Mouse (Mus musculus) lung, embryonic 14.5 days (tissue): ENCODE results near the gene Tmem239. TPM values are rescaled to one million over a fixed set of nuclear protein-coding genes. Genes with fewer than 3 reads are reported as not detected.

Experiments used
- ATAC-seq: fragments of 200-750 bp; cut with Nextera tagmentation; 2 replicates; pipeline ENCODE4 v1.8.0; 2017; ENCODE audit warnings: mild to moderate bottlenecking, moderate TSS enrichment, moderate library complexity; ENCODE audit not compliant: insufficient read depth
- DNase-seq: peaks from one replicate; pipeline ENCODE4 v3.0.0-alpha.2; 2015
- H3K27ac ChIP-seq: fragments of 300-500 bp; sonication (generic); 2 replicates; pipeline ENCODE4 v1.5.1; 2014; ENCODE audit warnings: low read depth, mild to moderate bottlenecking, moderate library complexity
- H3K27me3 ChIP-seq: fragments of 300-500 bp; sonication (generic); 2 replicates; pipeline ENCODE4 v1.6.1; 2014; ENCODE audit warnings: low read length, control low read depth; ENCODE audit not compliant: insufficient read depth
- H3K36me3 ChIP-seq: fragments of 300-500 bp; sonication (generic); 2 replicates; pipeline ENCODE4 v1.6.1; 2014; ENCODE audit warnings: control low read depth; ENCODE audit not compliant: insufficient read depth
- H3K4me1 ChIP-seq: fragments of 300-500 bp; sonication (generic); 2 replicates; pipeline ENCODE4 v1.6.1; 2014; ENCODE audit warnings: antibody characterized with exemption, control low read depth; ENCODE audit not compliant: insufficient read depth
- H3K4me2 ChIP-seq: fragments of 300-500 bp; sonication (generic); 2 replicates; pipeline ENCODE4 v1.6.1; 2014; ENCODE audit warnings: mild to moderate bottlenecking
- H3K4me3 ChIP-seq: fragments of 300-500 bp; sonication (generic); 2 replicates; pipeline ENCODE4 v1.5.1; 2014; ENCODE audit warnings: low read depth, low read length
- H3K9ac ChIP-seq: fragments of 300-500 bp; sonication (generic); 2 replicates; pipeline ENCODE4 v1.6.1; 2014
- H3K9me3 ChIP-seq: fragments of 300-500 bp; sonication (generic); 2 replicates; pipeline ENCODE4 v1.6.1; 2016; ENCODE audit warnings: low read depth, low read length, control low read depth
- CTCF ChIP-seq: IDR thresholded peaks from 2 replicates; pipeline ENCODE4 v1.5.1; 2016; ENCODE audit warnings: antibody characterized with exemption, low read depth
- WGBS: fragments of 180-500 bp; shearing (Covaris S2); extraction: QIAGEN DNeasy Blood & Tissue Kit; methylation state at CpG from one replicate; pipeline ENCODE4 v1.1.7; 2014; 5-methylcytosine and 5-hydroxymethylcytosine counted together
- polyA plus RNA-seq: library from polyadenylated mRNA; unstranded; fragments of >200 nt; fragmentation: Nextera tagmentation; extraction: Ambion mirVana; gene quantifications from 2 replicates; pipeline ENCODE4 v1.2.1, GENCODE M21; 2014

Gene Tmem239
- polyA plus RNA-seq, 1 experiment from 2014 or later: not detected

- Histone ChIP-seq H3K27ac (no peak overlapping the region), H3K9ac (no peak overlapping the region), H3K36me3 (no peaks in the 10 kb centered on the region), H3K27me3 (no peaks in the 10 kb centered on the region), H3K4me3 (no peak overlapping the region), H3K9me3 (no peaks in the 10 kb centered on the region), H3K4me2 (no peak overlapping the region), H3K4me1 (no peaks in the 10 kb centered on the region)
- 66% methylated on average over 4 of the region's 4 CpGs for WGBS
- TF ChIP-seq CTCF: no peak
- ATAC-seq (no peak), DNase-seq (no peak)
Observed at GRCm38 (mm10) chr2:130374951-130375350, 31.3 kb upstream of the Tmem239 start.

DNA sequence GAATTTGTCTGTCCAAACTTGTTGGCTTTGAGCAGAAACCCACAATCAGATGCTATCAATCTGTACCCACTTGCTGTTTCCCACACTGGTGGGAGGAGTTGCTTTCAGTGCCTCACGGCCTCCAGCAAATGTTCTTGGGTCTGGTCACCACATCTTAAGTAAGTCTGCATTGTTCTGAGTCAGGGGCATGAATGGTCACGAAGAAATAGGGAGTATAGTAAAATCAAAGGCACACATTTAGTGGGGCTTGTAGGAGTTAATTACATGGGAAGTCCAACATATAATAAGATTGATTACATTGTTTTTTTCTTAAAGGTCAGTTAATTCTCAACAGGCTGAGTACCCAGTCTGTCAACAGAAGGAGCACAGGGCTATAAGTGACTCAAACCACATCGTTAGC, 23.1 kb upstream of the Tmem239 start:
- no peaks in the 10 kb centered on the region for H3K4me1 ChIP-seq
- no peak overlapping the region for H3K4me3 ChIP-seq
- no peak overlapping the region for H3K9ac ChIP-seq
- no peaks in the 10 kb centered on the region for H3K36me3 ChIP-seq
- no peak for TF ChIP-seq CTCF
- H3K9me3 ChIP-seq: no peaks in the 10 kb centered on the region
- H3K27me3 ChIP-seq: no peaks in the 10 kb centered on the region
- WGBS: 54% methylated on average over 3 of the region's 3 CpGs
- H3K27ac ChIP-seq: no peak overlapping the region
- DNase-seq (no peak), ATAC-seq (no peak)
- no peak overlapping the region for H3K4me2 ChIP-seq

GRCm38 (mm10) chr2:130383895-130384294, 22.4 kb upstream of the Tmem239 start:
- H3K27me3 ChIP-seq: no peaks in the 10 kb centered on the region
- H3K4me3 ChIP-seq: no peak overlapping the region
- no peak overlapping the region for H3K9ac ChIP-seq
- no peak overlapping the region for H3K4me2 ChIP-seq
- no peaks in the 10 kb centered on the region for H3K36me3 ChIP-seq
- DNase-seq (peak; percentile 21), ATAC-seq (no peak; the same call in 1 of the 2 replicates)
- TF ChIP-seq CTCF: no peak
- H3K27ac ChIP-seq: no peak overlapping the region
- 70% methylated on average over 6 of the region's 6 CpGs for WGBS
- H3K9me3 ChIP-seq: no peaks in the 10 kb centered on the region
- no peaks in the 10 kb centered on the region for H3K4me1 ChIP-seq

GRCm38 (mm10) chr2:130386212-130386611, 20.1 kb upstream of the Tmem239 start:
- TF ChIP-seq CTCF: no peak
- Histone ChIP-seq H3K36me3 (peaks cover 9% of the 10 kb centered on the region; the same call in 1 of the 2 replicates), H3K9me3 (no peaks in the 10 kb centered on the region), H3K4me1 (no peaks in the 10 kb centered on the region), H3K4me2 (no peak overlapping the region), H3K9ac (no peak overlapping the region), H3K27me3 (no peaks in the 10 kb centered on the region), H3K27ac (no peak overlapping the region), H3K4me3 (no peak overlapping the region)
- WGBS: 44% methylated on average over 1 of the region's 1 CpGs
- no peak for DNase-seq
- ATAC-seq: no peak

DNA sequence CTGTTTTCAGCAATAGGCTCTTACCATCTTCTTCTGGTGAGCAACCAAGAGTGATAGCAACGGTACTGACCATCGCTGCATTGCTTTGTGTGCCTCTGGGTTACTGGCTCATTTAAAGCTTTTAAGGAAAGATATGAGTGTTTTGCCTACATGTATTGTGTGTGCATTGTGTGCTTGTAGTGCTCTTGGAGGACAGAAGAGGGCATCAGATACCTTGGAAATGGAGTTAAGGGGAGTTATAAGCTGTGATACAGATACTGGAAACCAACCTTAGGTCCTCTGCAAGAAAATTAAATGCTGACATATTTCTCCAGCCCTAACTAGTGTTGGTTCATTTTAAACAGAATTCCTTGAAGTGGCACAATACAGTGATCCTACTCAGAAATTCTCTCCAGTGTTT, 17.5 kb upstream of the Tmem239 start:
- H3K9me3 ChIP-seq: no peaks in the 10 kb centered on the region
- H3K27me3 ChIP-seq: no peaks in the 10 kb centered on the region
- H3K4me3 ChIP-seq: no peak overlapping the region
- peaks cover 21% of the 10 kb centered on the region; the same call in 1 of the 2 replicates for H3K36me3 ChIP-seq
- no peak overlapping the region for H3K4me2 ChIP-seq
- DNase-seq: peak; percentile 32
- no peak overlapping the region for H3K9ac ChIP-seq
- ATAC-seq: no peak
- WGBS: 74% methylated on average over 2 of the region's 2 CpGs
- H3K4me1 ChIP-seq: no peaks in the 10 kb centered on the region
- peak; percentile 57 for TF ChIP-seq CTCF
- no peak overlapping the region for H3K27ac ChIP-seq

GRCm38 (mm10) chr2:130390993-130391625, 15.2 kb upstream of the Tmem239 start:
- Histone ChIP-seq H3K27ac (no peak overlapping the region), H3K4me3 (no peak overlapping the region), H3K27me3 (no peaks in the 10 kb centered on the region), H3K9ac (no peak overlapping the region), H3K4me1 (no peaks in the 10 kb centered on the region), H3K9me3 (no peaks in the 10 kb centered on the region), H3K36me3 (peaks cover 37% of the 10 kb centered on the region; the same call in 1 of the 2 replicates), H3K4me2 (no peak overlapping the region)
- TF ChIP-seq CTCF: no peak
- WGBS: 82% methylated on average over 11 of the region's 11 CpGs
- ATAC-seq (no peak), DNase-seq (no peak)

GRCm38 (mm10) chr2:130392836-130393235, 13.4 kb upstream of the Tmem239 start:
- no peak overlapping the region for H3K4me3 ChIP-seq

More at GRCm38 (mm10) chr2:130392836-130393235, 13.4 kb upstream of the Tmem239 start:
- DNase-seq (no peak), ATAC-seq (no peak)
- H3K9me3 ChIP-seq: no peaks in the 10 kb centered on the region
- H3K27ac ChIP-seq: no peak overlapping the region
- H3K4me2 ChIP-seq: no peak overlapping the region
- H3K9ac ChIP-seq: no peak overlapping the region
- no peaks in the 10 kb centered on the region for H3K27me3 ChIP-seq
- 80% methylated on average over 3 of the region's 3 CpGs for WGBS
- H3K4me1 ChIP-seq: no peaks in the 10 kb centered on the region
- H3K36me3 ChIP-seq: peaks cover 37% of the 10 kb centered on the region; the same call in 1 of the 2 replicates
- no peak for TF ChIP-seq CTCF
